Mouse (Mus musculus) CD8-positive naive resting alpha-beta T cell, adult 2 months (primary cell): ENCODE data around the gene Acat2.
A peak's percentile ranks its signal among the peaks of the same experiment; 100 is the strongest.
"Not testable (repeated sequence)": the region's sequence is repeated elsewhere in the genome, so short reads cannot be mapped to it uniquely, and the experiment has no call there.

Experiments used
- DNase-seq, 2 experiments: peaks; one replicate each; pipeline ENCODE4 v3.0.0; 2022; ENCODE audit warnings: low read depth in 2 of 2, low spot score in 2 of 2

Acat2 gene

GRCm38 (mm10) chr17:12960331-12960873, at the start of gene Acat2:
Gene Acat2 (minus strand): TSS chr17:12960747.
- peak; percentile 93 to 97 for DNase-seq

DNA sequence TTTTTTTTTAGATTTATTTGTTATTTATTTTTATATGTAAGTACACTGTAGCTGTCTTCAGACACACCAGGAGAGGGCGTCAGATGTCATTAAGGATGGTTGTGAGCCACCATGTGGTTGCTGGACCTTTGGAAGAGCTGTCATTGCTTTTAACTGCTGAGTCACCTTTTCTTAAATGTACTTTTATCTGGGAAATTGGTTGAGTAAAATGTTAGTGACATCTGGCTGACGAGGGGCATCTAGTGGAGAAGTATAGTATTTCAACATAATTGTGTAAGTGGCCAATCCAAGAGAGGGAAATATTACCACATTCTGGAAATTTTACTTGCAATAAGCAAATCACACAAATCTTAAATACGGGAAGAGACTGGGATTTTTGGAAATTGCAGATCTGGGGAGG, 49.3 kb upstream of the Acat2 start:
- peak in 1 of 2 experiments; percentile 46 for DNase-seq

- DNase-seq = no peak
These were observed 48.0 kb upstream of the Acat2 start for GRCm38 (mm10) chr17:13008528-13008927.

DNA sequence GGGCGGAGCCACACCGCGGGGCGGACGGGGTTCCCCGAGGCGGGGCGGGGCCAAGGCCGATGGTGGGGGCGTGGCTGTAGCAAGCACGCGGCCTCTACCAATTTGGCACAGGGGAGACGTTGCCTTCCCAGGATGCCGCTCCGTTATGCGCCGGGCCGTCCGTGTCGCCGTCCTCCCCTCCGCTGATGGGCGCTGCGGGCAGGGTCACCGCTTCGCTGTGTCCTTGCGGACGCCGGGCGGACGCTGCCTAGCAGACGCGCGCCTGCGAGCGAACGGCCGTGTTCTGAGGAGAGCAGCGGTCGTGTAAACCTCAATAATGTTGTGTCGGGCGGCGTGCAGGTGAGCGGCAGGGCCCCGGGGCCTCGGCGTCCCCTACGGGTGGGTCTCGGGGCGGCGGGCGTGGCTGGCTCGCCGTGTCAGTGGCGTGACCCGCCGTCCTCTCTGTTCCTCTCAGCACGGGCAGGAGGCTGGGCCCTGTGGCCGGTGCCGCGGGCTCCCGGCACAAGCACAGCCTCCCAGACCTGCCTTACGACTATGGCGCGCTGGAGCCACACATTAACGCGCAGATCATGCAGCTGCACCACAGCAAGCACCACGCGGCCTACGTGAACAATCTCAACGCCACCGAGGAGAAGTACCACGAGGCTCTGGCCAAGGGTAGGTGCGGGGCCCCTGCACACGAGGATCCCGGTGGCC, 47.3 kb upstream of the Acat2 start:
- DNase-seq = peak; percentile 84 to 93

- DNase-seq = no peak
These were observed 46.4 kb upstream of the Acat2 start for GRCm38 (mm10) chr17:13006984-13007383.

DNA sequence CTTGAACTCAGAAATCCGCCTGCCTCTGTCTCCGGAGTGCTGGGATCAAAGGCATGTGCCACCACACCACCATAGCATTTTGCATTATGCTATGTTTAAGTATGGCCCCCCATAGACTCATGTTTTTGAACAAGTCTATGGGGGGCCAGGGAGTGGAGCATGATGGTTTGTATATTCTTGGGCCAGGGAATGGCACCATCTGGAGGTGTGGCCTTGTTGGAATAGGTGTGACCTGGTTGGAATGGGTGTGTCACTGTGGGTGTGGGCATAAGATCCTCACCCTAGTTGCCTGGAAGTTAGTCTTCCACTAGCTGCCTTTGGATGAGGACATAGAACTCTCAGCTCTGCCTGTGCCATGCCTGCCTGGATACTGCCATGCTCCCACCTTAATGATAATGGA, 46.0 kb upstream of the Acat2 start, which contains the start of gene Sod2:
Gene Sod2 (plus strand): TSS at position 301 of the 400 bp plus-strand sequence.
- not testable (repeated sequence) for DNase-seq

GRCm38 (mm10) chr17:13004436-13004835, 43.9 kb upstream of the Acat2 start:
- DNase-seq = not testable (repeated sequence)

GRCm38 (mm10) chr17:13002243-13002642, 41.7 kb upstream of the Acat2 start:
- not testable (repeated sequence) for DNase-seq

GRCm38 (mm10) chr17:12999069-12999468, 38.5 kb upstream of the Acat2 start:
- no peak for DNase-seq

DNA sequence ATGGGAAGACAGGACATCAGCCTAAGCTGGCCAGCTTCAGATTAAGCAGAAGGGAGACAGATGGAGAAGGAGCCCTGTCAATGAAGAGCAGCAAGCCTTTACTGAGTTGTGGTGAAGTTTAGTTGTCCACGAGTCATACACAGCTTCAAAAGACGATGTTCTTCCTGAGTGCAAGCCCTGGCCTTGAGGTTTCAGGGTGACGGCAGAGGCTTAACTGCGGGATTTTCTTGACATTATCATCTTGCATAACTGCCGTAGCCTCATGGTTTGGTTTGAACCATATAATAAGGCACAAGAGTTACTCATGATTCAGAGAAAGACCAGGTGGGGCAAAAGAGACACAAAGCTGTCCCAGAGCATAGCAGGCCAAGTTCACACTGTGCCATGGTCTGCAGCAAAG, 37.3 kb upstream of the Acat2 start:
- DNase-seq = no peak

GRCm38 (mm10) chr17:12996345-12996744, 35.8 kb upstream of the Acat2 start:
- DNase-seq = peak; percentile 32 to 52

- no peak for DNase-seq
These were observed 33.5 kb upstream of the Acat2 start, which contains the start of gene Wtap for GRCm38 (mm10) chr17:12994069-12994468. Gene Wtap (minus strand): TSS chr17:12994169.

- peak; percentile 72 to 77 for DNase-seq
These were observed 32.0 kb upstream of the Acat2 start for GRCm38 (mm10) chr17:12992470-12992991.

DNA sequence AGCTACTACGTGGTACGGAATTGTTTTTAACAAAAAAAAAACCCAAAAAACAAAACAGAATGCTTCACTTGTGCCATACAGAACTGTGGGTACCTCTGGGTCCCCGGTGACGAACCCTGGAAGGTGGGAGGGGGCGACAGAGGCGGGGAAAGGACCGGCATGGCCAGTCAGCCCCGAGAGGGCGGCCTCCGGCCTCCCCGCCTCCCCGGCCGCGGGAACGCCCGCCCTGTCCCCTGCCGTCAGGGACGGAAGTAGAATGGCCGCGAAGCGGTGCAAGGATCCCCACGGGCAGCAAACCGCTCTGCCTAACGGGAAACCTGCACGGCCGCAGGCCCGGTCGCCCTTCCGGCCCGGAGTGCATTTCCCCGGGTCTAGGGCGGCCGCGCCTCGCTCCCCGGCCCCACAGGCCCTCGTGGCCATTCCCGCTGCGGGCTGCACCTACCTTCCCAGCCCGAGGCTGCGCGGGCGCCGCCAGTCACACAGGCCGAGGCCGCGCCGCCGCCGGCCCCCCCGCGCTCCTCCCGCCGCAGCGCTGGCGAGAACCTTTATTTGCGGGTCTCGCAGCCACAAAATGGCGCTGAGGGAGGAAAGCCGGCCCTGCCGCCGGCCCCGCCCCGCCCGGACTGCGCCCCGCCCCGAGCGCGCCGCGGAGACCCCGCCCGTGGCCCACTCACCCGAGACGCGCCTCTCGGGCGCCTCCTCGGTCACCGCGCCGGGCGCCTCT, 31.2 kb upstream of the Acat2 start:
- peak; percentile 77 to 82 for DNase-seq

- peak in 1 of 2 experiments; percentile 37 for DNase-seq
These were observed 30.7 kb upstream of the Acat2 start for GRCm38 (mm10) chr17:12991194-12991634.

- DNase-seq = no peak
These were observed 30.1 kb upstream of the Acat2 start for GRCm38 (mm10) chr17:12990567-12991145.

GRCm38 (mm10) chr17:12988096-12988495, 27.5 kb upstream of the Acat2 start:
- DNase-seq = peak in 1 of 2 experiments; percentile 28

DNA sequence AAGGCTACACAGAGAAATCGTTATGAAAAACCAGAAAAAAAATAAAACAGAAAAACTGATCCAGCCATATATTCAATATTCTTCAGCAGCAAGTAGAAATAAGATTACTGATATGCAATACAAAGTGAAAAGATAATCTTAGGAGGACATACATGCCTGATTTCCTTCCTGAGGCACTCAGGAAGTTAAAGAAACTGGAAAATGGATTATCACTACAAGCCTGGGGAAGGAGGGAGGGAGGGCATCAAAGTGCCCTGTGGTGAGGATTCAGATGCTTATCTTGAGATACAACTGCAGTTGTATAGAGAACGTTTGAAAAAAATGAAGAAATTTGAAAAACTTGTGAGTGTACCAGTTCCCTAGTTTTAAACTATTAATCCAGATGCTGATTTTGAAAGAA, 23.4 kb upstream of the Acat2 start:
- DNase-seq = no peak

- no peak for DNase-seq
These were observed 18.0 kb upstream of the Acat2 start for GRCm38 (mm10) chr17:12978546-12978945.

GRCm38 (mm10) chr17:12973851-12974250, 13.3 kb upstream of the Acat2 start:
- DNase-seq = no peak

GRCm38 (mm10) chr17:12967173-12967572, 6.6 kb upstream of the Acat2 start:
- DNase-seq = no peak
